Mouse (Mus musculus) neural tube, embryonic 12.5 days (tissue): ENCODE measurements at regions not wholly inside any gene's neighbourhood (a gene's known extent, or its start where the extent isn't known, plus 50 kb on each side); places are given as distances from the start of the nearest gene placed in this dataset.

ENCODE experiments used
- ATAC-seq: fragments of 200-750 bp; cut with Nextera tagmentation; 2 replicates; pipeline ENCODE4 v1.8.0; 2017; ENCODE audit warnings: low read depth, mild to moderate bottlenecking, moderate TSS enrichment, moderate library complexity; ENCODE audit not compliant: low FRiP score
- H3K27ac ChIP-seq: fragments of 300-500 bp; sonication (generic); 2 replicates; pipeline ENCODE4 v1.5.1; 2016
- H3K27me3 ChIP-seq: fragments of 300-500 bp; sonication (generic); replicated peaks from 2 replicates; pipeline ENCODE4 v1.6.1; 2016; ENCODE audit warnings: mild to moderate bottlenecking
- H3K36me3 ChIP-seq: fragments of 300-500 bp; sonication (generic); 2 replicates; pipeline ENCODE4 v1.6.1; 2016; ENCODE audit warnings: mild to moderate bottlenecking
- H3K4me1 ChIP-seq: fragments of 300-500 bp; sonication (generic); 2 replicates; pipeline ENCODE4 v1.6.1; 2016
- H3K4me2 ChIP-seq: fragments of 300-500 bp; sonication (generic); replicated peaks from 2 replicates; pipeline ENCODE4 v1.6.1; 2016; ENCODE audit warnings: mild to moderate bottlenecking
- H3K4me3 ChIP-seq: fragments of 300-500 bp; sonication (generic); 2 replicates; pipeline ENCODE4 v1.5.1; 2016
- H3K9ac ChIP-seq: fragments of 300-500 bp; sonication (generic); 2 replicates; pipeline ENCODE4 v1.6.1; 2016; ENCODE audit warnings: mild to moderate bottlenecking
- H3K9me3 ChIP-seq: fragments of 300-500 bp; sonication (generic); 2 replicates; pipeline ENCODE4 v1.6.1; 2016; ENCODE audit warnings: mild to moderate bottlenecking
- WGBS: fragments of 180-500 bp; shearing (Covaris S2); methylation state at CpG from one replicate; pipeline ENCODE4 v1.1.7; 2016; 5-methylcytosine and 5-hydroxymethylcytosine counted together

DNA sequence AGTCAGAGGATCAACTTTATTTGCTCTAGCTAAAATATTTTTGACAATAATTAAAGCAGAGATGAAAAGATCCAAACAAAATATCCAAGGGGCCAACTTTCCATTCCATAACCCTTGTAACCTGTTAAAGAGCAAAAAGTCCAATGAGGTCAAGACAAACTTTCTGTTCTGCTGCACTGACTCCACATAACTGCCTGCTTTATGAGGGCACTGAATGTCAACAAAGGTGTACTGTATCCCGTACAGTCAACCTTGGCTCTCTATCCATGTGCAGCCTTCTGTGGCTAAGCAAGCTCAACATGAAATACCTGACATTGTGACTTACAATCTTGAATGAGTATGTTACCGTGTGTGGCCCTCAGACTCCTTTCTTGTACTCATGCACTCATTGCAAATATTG lies 166.3 kb downstream of the Pfkfb3 start:
- H3K27ac ChIP-seq = no peak overlapping the region
- peaks cover 2% of the 10 kb centered on the region; the same call in 1 of the 2 replicates for H3K4me1 ChIP-seq
- no peaks in the 10 kb centered on the region for H3K36me3 ChIP-seq
- no peak for ATAC-seq
- no peaks in the 10 kb centered on the region for H3K9me3 ChIP-seq
- no peak overlapping the region for H3K9ac ChIP-seq
- H3K27me3 ChIP-seq = no peaks in the 10 kb centered on the region
- 87% methylated on average over 2 of the region's 2 CpGs for WGBS
- no peak overlapping the region for H3K4me3 ChIP-seq
- H3K4me2 ChIP-seq = no peak overlapping the region

DNA sequence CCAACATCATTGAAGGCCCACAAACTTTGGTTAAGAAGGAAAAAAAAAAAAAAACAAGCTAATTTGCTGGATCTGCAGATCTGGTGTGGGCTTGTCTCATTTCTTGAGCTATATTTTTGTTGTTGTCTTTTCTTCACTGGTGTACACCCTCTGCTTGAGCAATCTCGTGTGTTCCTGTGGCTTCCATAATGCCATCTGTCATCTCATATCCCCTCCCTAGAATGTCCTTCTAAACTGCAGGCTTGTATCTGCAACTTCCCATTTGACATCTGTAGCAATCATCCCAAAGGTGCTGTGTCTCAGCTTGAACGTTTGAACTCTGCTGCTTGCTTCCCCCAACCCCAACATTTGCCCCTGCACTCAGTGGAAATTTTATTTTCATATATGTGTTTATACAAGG lies 170.1 kb downstream of the Pfkfb3 start:
- Histone ChIP-seq H3K9me3 (no peaks in the 10 kb centered on the region), H3K36me3 (no peaks in the 10 kb centered on the region), H3K27ac (no peak overlapping the region), H3K4me1 (no peaks in the 10 kb centered on the region), H3K27me3 (no peaks in the 10 kb centered on the region), H3K4me2 (no peak overlapping the region), H3K9ac (no peak overlapping the region), H3K4me3 (no peak overlapping the region)
- 77% methylated on average over 2 of the region's 2 CpGs for WGBS
- no peak for ATAC-seq

DNA sequence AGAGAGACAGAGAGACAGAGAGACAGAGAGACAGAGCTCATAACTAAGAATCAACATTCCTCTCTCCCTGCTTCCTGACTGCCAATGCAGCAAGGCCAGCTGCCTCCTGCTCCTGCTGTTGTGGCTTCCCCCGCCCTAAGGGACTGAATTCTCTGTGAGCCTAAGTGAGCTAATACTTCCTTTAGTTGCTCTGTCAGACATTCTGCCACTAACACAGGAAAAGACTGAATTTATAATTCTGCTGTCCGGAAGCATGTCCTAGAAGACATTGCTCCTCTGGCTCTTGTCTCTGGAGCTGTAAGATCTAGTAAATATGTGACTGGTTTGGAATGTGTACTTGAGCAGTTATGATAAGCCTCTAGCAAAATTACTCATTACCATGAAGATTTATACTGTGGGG lies 176.7 kb downstream of the Pfkfb3 start:
- 82% methylated on average over 2 of the region's 2 CpGs for WGBS

DNA sequence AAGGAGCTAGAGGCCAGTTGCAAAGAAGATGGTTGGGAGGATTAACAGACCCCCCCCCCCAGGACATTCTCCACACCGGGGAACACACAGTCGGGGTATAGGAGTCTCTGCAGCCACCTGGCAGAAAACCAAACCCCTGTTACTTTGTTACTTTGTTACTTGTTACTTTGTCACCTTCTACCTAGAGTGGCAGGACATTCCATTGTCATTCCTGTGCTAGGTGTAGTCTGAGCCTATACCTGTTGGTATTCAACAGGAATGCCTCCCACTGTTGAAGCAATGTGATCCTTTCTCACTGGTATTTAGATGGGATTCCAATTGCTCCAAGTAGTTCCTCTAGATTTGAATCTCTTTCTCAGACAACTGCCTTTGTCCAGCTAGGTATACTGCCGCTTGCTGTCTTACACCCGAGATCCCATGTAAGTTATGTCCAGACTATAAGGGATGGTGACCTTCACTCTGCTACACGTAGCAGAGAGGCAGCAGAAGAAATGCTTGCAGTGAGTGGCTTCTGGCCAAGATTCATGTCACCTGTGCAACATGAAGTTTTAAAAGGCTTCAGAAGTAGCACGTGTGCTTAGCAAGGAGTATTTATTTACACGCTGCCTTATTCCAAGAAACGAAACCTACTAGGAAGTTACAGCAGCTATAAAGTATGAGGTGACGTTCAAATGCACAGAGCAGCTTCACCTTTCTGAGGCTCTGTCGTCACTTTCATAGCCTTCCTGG lies 178.0 kb downstream of the Pfkfb3 start:
- H3K27ac ChIP-seq = no peak overlapping the region
- H3K27me3 ChIP-seq = no peaks in the 10 kb centered on the region
- WGBS = 82% methylated on average over 10 of the region's 10 CpGs
- H3K4me1 ChIP-seq = no peaks in the 10 kb centered on the region
- H3K9me3 ChIP-seq = no peaks in the 10 kb centered on the region
- ATAC-seq = no peak
- no peak overlapping the region for H3K4me3 ChIP-seq
- H3K9ac ChIP-seq = no peak overlapping the region
- H3K4me2 ChIP-seq = no peak overlapping the region
- no peaks in the 10 kb centered on the region for H3K36me3 ChIP-seq

More for the DNA sequence above, 176.7 kb downstream of the Pfkfb3 start:
- no peaks in the 10 kb centered on the region for H3K27me3 ChIP-seq
- ATAC-seq = no peak
- no peak overlapping the region for H3K9ac ChIP-seq
- H3K4me3 ChIP-seq = no peak overlapping the region
- no peaks in the 10 kb centered on the region for H3K36me3 ChIP-seq
- no peak overlapping the region for H3K4me2 ChIP-seq
- no peaks in the 10 kb centered on the region for H3K4me1 ChIP-seq
- H3K27ac ChIP-seq = no peak overlapping the region
- H3K9me3 ChIP-seq = no peaks in the 10 kb centered on the region

DNA sequence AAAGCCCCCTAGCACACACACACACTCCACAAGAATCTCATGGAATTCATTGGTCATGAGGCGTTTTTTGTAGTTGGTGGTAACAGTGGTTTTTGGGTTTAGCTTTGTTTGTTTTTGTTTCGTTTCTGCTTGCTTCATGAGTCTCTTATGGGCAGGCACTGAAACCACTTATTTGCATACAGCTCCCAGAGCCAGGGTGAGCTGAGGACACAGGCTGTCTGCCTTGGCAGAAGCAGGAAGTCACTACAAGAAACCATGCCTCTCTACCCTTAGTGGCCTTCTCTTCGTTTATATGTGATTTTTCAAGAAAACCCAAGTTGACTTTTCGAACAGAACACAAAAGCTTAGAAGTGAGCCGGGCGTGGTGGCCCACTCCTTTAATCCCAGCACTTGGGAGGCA lies 178.8 kb downstream of the Pfkfb3 start:
- no peak overlapping the region for H3K4me3 ChIP-seq
- H3K27me3 ChIP-seq = no peaks in the 10 kb centered on the region
- no peak overlapping the region for H3K27ac ChIP-seq
- ATAC-seq = no peak
- H3K4me1 ChIP-seq = no peaks in the 10 kb centered on the region
- H3K4me2 ChIP-seq = no peak overlapping the region
- no peak overlapping the region for H3K9ac ChIP-seq
- WGBS = 73% methylated on average over 6 of the region's 6 CpGs
- no peaks in the 10 kb centered on the region for H3K36me3 ChIP-seq
- H3K9me3 ChIP-seq = no peaks in the 10 kb centered on the region

DNA sequence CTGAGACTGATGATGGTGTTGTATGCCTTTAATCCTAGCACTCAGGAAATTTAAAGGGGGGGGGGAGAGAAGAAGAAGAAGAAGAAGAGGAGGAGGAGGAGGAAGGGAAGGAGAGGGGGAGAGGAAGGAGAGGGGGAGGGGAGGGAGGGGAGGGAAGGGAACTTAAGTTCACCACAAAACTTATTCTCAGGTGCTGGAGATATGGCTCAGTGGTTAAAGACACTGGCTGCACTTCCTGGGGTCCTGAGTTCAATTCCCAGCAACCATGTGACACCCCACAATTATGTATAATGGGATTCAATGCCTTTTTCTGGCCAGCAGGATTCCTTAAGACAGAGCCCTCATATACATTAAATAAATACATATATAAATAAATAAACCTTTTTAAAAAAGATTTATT lies 183.6 kb downstream of the Pfkfb3 start:
- Histone ChIP-seq H3K9me3 (no peaks in the 10 kb centered on the region), H3K27me3 (no peaks in the 10 kb centered on the region), H3K4me2 (no peak overlapping the region), H3K27ac (no peak overlapping the region), H3K36me3 (no peaks in the 10 kb centered on the region), H3K4me3 (no peak overlapping the region), H3K4me1 (no peaks in the 10 kb centered on the region), H3K9ac (no peak overlapping the region)
- no peak for ATAC-seq

DNA sequence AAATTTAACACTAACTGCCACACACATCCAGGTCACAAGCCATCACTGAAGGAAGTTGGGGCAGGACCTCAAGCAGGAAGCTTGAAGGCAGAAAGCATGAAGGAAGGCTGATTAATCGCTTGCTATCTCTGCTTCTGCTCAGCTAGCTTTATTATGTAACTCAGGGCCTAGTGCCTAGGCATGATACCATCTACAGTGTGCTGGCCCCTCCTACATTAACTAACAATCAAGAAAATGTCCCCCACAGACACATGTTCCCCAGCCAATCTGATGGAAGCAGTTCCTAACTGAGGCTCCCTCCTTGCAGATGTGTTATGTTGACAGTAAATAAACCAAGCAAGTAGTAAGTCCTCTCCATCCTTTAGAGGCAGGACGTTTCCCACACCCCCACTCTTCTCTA lies 186.6 kb downstream of the Pfkfb3 start:
- H3K36me3 ChIP-seq = no peaks in the 10 kb centered on the region
- H3K4me1 ChIP-seq = no peaks in the 10 kb centered on the region
- no peaks in the 10 kb centered on the region for H3K27me3 ChIP-seq
- H3K4me3 ChIP-seq = no peak overlapping the region
- no peak overlapping the region for H3K27ac ChIP-seq
- 76% methylated on average over 2 of the region's 2 CpGs for WGBS
- H3K9ac ChIP-seq = no peak overlapping the region
- no peak for ATAC-seq
- no peaks in the 10 kb centered on the region for H3K9me3 ChIP-seq
- no peak overlapping the region for H3K4me2 ChIP-seq

DNA sequence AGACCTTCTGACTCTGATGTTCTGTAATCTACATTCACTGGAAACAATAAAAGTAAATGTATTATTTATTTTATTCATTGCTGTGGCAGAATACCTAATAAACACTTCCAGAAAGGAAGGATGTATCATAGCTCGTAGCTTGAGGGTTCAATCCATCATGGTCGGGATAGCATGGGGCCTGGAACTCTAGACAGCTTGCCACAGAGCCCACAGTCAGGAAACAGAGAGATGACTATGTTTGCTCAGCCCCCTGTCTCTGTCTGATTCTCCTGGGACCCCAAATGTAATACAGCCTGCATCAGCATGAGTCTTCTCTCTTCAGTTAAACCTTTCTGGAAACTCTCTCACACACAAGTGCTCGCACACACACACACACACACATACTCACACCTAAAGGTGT lies 188.1 kb downstream of the Pfkfb3 start:
- Histone ChIP-seq H3K4me2 (no peak overlapping the region), H3K27me3 (no peaks in the 10 kb centered on the region), H3K27ac (no peak overlapping the region), H3K36me3 (no peaks in the 10 kb centered on the region), H3K9ac (no peak overlapping the region), H3K9me3 (no peaks in the 10 kb centered on the region), H3K4me3 (no peak overlapping the region), H3K4me1 (no peaks in the 10 kb centered on the region)
- WGBS = 77% methylated on average over 3 of the region's 3 CpGs
- no peak for ATAC-seq

DNA sequence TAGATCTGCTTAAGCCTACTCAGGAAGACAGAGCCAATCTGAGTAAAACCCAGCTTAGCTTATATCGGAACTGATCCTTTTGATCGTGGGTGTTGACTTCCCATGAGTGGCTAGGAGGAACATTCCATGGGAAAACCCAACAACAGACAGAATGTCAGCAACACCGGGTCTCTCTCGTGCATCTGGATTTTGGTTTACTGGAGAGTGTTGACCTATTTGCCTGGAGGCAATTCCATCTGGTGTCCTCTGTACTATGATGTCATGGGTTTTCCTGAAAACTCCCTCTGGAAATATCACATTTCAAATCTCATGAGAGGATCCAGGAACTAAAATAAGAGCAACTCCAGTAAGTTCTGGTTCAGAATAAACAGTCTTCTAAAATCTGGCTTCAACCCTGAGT lies 188.5 kb downstream of the Pfkfb3 start:
- no peak for ATAC-seq
- Histone ChIP-seq H3K36me3 (no peaks in the 10 kb centered on the region), H3K9ac (no peak overlapping the region)

DNA sequence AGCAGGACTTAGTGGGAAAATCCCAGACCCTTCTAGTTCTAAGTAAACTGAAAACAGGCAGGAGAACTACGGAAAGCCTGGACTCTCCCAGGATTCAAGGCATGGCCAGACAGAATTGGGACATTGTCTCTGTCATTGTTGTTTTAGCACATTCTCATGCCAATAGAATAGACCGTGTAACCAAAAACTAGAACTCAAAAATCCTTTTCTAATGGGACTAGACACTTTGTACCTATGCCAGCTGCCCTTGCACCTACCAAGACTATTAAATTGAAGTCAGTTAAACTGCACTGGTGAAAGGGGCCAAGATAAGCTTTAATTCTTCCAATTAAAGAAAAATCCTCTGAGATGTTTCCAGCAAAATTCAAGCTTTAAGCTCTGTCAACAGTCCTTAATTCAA lies 189.8 kb downstream of the Pfkfb3 start:
- H3K27me3 ChIP-seq = no peaks in the 10 kb centered on the region
- H3K36me3 ChIP-seq = no peaks in the 10 kb centered on the region
- H3K4me3 ChIP-seq = no peak overlapping the region
- 85% methylated on average over 2 of the region's 2 CpGs for WGBS
- ATAC-seq = no peak
- no peak overlapping the region for H3K9ac ChIP-seq
- H3K9me3 ChIP-seq = no peaks in the 10 kb centered on the region
- no peak overlapping the region for H3K27ac ChIP-seq
- H3K4me2 ChIP-seq = no peak overlapping the region
- no peaks in the 10 kb centered on the region for H3K4me1 ChIP-seq

More for the DNA sequence above, 188.5 kb downstream of the Pfkfb3 start:
- Histone ChIP-seq H3K4me2 (no peak overlapping the region), H3K4me1 (no peaks in the 10 kb centered on the region), H3K9me3 (no peaks in the 10 kb centered on the region), H3K27ac (no peak overlapping the region), H3K27me3 (no peaks in the 10 kb centered on the region), H3K4me3 (no peak overlapping the region)
- WGBS = 81% methylated on average over 4 of the region's 4 CpGs

DNA sequence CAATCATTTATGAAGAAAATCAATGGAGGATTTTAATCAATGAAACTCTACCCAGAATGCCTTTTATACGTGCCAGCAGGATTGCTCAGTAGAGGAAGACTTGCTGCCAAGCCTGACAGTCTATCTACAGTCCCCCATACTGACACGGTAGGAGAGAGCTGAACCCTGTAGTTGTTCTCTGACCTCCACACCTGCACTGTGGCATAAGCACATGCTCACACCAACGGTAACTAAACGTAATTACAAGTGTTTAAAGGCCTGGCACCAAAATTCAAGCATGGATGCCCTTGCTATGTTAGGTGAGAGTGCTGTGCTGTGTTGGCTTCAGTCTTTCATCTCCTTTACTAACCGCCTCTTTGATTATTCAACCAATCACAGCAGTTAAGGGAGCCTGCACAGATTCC lies 190.8 kb downstream of the Pfkfb3 start:
- no peak overlapping the region for H3K4me2 ChIP-seq
- no peaks in the 10 kb centered on the region for H3K4me1 ChIP-seq
- no peaks in the 10 kb centered on the region for H3K9me3 ChIP-seq
- 85% methylated on average over 5 of the region's 5 CpGs for WGBS
- no peaks in the 10 kb centered on the region for H3K36me3 ChIP-seq
- H3K27me3 ChIP-seq = no peaks in the 10 kb centered on the region
- 0 out of 2 replicates have a peak, but pooled peaks have one; percentile 56 for ATAC-seq
- no peak overlapping the region for H3K27ac ChIP-seq
- H3K4me3 ChIP-seq = no peak overlapping the region
- no peak overlapping the region for H3K9ac ChIP-seq

DNA sequence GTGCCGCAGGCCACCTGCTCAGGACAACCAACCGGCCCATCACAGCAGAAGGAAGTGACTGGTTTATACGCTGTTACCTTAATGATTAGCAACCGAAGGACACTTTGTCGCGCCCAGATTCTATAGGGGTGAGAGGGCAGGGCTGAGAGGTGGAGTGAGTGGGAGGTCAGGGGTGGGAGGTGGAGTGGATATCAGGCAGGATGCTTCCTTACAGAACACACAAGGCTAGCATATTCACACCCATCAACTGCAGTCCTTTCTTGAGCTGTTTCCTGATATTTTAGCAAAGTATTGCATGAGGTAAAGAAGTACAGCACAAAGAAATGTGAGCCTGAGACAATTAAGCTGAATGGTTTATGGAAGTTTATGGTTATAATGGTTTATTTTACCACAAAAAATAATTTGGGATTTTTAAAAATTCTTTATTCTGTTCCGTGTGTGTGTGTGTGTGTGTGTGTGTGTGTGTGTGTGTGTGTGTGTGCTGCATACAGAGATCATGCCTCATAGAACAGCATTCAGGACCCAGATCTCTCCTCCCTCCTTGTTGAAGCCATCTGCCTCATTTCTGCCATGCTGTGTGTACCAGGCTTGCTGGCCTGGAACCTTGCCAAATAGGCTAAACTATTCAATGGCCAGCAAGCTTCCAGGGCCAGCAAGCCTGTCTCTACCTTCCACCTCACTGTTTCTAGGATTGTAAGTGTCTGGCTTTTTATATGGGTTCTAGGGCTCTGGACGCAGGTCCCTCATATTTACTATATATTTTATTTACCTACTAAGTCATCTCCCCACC lies 190.5 kb downstream of the Prkcq start:
- Histone ChIP-seq H3K27me3 (no peaks in the 10 kb centered on the region), H3K27ac (no peak overlapping the region), H3K36me3 (no peaks in the 10 kb centered on the region), H3K4me1 (no peaks in the 10 kb centered on the region), H3K4me3 (no peak overlapping the region), H3K9me3 (no peaks in the 10 kb centered on the region), H3K4me2 (no peak overlapping the region), H3K9ac (no peak overlapping the region)
- 74% methylated on average over 8 of the region's 8 CpGs for WGBS
- peak; percentile 74 for ATAC-seq

DNA sequence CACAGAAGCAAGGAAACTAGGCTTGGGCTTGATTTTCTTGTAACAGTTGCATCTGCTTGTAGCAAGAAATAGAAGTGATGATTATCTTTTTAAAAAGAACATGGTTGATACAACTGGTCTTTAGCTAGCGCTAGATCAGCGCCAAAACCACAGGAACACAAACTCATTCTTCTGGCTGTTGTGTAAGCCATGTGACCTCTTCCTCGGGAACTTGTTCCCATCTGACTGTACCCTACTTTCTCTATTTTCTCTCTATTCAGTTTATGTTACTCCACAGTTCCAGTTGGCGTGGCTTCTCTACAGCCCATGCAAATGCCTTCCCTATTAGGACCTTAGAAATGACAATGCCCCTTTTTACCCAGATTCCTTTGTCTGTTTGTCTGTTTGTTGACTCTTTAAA lies 187.4 kb downstream of the Prkcq start:
- 82% methylated on average over 4 of the region's 4 CpGs for WGBS
- no peak for ATAC-seq
- no peak overlapping the region for H3K9ac ChIP-seq

More for the DNA sequence above, 187.4 kb downstream of the Prkcq start:
- Histone ChIP-seq H3K9me3 (0 out of 2 replicates have a peak, but pooled peaks cover 3% of the 10 kb centered on the region), H3K4me3 (no peak overlapping the region), H3K4me2 (no peak overlapping the region), H3K27me3 (no peaks in the 10 kb centered on the region), H3K27ac (no peak overlapping the region), H3K4me1 (no peaks in the 10 kb centered on the region), H3K36me3 (no peaks in the 10 kb centered on the region)
